Mouse (Mus musculus) T-helper 2 cell (primary cell): ENCODE data around the gene Scn1b.

Experiments
- in situ Hi-C: fragments of 300-600 bp; cut with MboI, MseI; formaldehyde crosslinking; loops from one replicate; pipeline ENCODE4 v1.15.1; 2025; ENCODE audit warnings: high pct_unique_total_duplicates

Gene Scn1b

DNA sequence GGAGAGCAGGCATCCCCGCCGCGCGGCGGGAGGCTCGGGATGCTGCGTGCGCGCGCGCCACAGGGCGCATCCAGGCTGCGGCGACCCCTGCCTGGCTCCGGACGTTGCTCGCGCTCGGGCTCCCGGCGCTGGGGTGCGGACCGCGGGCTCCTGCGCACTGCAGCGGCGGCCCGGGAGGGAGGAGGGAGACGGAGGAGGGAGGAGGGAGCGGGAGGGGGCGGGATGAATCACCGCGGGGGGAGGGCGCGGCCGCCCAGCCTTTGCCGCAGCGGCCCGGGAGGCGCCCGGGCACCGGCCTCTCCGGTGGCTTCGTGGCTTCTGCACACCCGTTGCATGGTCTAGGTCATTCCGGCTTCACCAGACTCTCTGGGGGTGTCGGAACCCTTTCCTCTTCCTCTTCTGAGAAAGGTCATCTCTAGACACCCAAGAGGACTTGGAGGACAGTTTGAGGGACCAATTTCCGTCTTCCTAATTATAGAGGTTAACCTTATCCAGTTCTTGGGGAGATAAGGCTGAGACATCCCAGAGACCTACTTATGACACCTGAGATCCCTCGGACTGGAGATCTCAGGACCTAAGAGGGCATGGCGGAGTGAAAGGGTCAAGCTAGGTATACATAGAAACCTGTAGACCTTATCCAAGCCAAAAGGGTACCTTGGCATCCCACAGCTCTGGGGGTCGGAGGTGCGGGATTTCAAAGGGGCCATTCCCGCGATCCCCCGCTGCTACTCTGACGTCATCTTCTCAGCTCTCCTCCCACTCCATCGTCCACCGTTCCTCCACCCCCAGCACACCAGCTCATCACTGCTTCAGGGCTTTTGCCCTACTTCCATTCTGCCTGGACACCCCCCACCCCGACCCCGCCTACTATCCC lies at the start of gene Scn1b:
Gene Scn1b, minus strand, starts transcription at position 153 of the 874 bp plus-strand sequence.
- in situ Hi-C loops = no loop called here

DNA sequence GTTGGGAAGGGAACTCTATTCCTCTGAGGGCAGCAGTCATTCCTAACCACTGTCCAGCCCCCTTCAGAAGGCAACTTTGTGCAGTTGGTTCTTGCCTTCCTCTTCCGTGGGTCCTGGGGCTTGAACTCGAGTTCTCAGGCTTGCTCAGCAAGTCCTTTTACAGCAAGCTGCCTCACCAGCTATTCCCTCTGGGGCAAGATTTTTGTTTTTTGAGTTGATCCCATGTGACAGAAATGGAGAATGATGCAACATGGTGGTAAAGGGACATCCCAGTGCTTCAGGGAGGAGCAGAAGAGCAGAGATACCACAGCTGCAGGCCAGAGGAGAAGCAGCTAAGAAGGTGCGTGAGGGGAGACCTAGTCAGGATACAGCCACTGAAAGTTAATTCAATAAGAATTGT lies 48.3 kb upstream of the Scn1b start:
- in situ Hi-C loops = loop anchor here (5.0 kb wide), 1 partner anchor 43 kb away; no protein-coding TSS in a partner anchor

DNA sequence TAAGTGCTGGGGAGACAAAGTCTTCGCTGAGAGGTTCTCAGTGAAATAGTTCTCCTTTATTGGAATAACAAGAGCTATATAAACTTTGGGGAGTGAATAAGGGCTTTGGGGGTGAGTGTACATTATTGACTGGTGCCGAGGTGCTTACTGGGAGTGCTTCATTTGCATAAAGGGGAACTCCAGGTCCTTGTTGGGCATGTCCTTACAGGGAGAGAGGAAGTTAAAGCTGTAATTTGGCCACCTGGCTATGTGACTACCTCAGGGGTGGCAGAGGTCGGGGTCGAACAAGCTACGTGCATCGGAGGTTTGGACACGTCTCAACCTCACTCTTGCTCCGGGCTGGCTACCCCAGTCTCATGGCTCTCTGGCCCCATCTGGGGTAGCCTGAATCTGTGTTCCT lies 47.7 kb upstream of the Scn1b start:
- in situ Hi-C loops = loop anchor here (25.0 kb wide), 1 partner anchor 762 kb away; the partner anchor contains the start of genes Hcst, Nfkbid and Tyrobp

GRCm38 (mm10) chr7:31172238-31172637 lies 45.4 kb upstream of the Scn1b start:
- in situ Hi-C loops = loop anchor here (25.0 kb wide), 1 partner anchor 760 kb away; the partner anchor contains the start of genes Hcst, Nfkbid and Tyrobp

- in situ Hi-C loops = loop anchor here (25.0 kb wide), 1 partner anchor 758 kb away; the partner anchor contains the start of genes Hcst, Nfkbid and Tyrobp
Measured at GRCm38 (mm10) chr7:31170520-31170919, 43.7 kb upstream of the Scn1b start.

DNA sequence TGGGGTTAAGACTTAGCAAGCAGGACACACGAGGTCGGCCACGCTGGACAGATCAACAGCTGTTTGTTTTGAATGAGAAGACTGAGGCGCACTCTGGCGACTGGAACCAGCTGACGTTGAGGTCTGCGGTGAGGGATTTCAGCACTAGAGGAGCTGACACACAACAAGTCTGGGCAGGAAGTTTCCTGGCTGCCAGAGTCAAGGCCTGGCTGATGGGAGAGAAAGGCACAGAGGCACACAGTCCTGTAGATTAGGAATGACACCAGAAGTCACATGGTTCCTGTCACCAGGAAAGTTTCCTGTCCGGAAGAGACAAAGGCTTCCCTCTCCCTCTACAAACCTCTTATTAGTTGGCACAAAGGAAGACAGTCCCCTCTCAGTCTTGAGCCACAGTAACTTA lies 41.6 kb upstream of the Scn1b start:
- in situ Hi-C loops = loop anchor here (25.0 kb wide), 1 partner anchor 756 kb away; the partner anchor contains the start of genes Hcst, Nfkbid and Tyrobp

GRCm38 (mm10) chr7:31164748-31165147 lies 37.9 kb upstream of the Scn1b start:
- in situ Hi-C loops = loop anchor here (25.0 kb wide), 1 partner anchor 752 kb away; the partner anchor contains the start of genes Hcst, Nfkbid and Tyrobp

DNA sequence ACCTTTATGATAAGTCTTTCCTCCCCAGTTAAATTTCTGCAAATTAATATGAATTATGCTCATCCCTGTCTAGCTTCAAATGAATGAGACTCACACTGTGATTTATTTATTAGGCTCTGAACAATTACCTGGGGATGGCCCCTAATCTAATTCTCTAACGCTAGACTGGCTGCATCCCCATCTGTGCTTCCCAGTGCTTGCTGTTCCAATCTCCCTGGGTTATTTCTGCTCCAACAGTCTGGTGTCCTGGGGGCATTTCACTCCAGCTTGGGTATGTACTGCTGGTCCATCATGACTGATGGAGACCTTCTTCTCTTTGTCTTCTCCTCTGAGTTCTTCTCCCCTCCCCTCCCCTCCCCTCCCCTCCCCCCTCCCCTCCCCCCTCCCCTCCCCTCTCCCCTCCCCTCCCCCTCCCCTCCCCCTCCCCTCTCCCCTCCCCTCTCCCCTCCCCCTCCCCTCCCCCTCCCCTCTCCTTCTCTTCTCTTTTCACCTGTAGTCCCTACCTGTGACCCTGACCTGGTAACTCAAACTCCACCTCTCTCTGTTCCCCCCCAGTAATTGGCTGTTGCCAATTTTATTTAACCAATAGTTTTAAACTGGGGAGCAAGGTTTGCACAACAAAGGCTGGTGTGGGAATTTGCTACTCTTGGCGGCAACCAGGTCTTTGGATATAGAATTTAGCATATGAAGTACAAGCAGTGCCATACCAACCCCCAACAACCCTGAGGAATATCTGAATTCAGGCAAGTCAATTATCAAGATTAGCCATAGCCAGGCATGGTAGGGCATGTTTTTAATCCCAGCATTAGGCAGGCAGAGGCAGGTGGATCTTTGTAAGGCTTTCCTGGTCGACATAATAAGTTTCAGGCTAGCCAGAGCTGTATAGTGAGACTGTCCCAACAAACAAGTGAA lies 37.1 kb upstream of the Scn1b start:
- in situ Hi-C loops = loop anchor here (25.0 kb wide), 1 partner anchor 752 kb away; the partner anchor contains the start of genes Hcst, Nfkbid and Tyrobp

- in situ Hi-C loops = loop anchor here (25.0 kb wide), 1 partner anchor 750 kb away; the partner anchor contains the start of genes Hcst, Nfkbid and Tyrobp
Measured at GRCm38 (mm10) chr7:31162324-31162723, 35.5 kb upstream of the Scn1b start.

DNA sequence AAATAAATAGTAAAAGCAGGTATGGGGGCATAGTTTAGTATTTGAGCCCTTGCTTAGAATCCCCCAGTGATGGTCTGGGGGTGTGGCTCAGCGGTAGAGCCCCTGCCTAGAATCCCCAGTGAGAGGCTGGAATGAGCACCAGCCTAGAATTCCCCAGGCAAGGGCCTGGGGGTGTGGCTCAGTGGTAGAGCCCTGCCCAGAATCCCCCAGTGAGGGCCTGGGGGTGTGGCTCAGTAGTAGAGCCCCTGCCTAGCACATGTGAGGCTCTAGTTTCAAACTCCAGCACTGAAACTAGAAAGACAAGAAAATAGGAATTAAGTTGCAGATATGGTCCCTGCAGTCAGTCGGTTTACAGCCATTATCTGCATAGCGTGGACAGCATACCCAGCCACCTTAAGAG lies 35.0 kb upstream of the Scn1b start:
- in situ Hi-C loops = loop anchor here (25.0 kb wide), 1 partner anchor 750 kb away; the partner anchor contains the start of genes Hcst, Nfkbid and Tyrobp

DNA sequence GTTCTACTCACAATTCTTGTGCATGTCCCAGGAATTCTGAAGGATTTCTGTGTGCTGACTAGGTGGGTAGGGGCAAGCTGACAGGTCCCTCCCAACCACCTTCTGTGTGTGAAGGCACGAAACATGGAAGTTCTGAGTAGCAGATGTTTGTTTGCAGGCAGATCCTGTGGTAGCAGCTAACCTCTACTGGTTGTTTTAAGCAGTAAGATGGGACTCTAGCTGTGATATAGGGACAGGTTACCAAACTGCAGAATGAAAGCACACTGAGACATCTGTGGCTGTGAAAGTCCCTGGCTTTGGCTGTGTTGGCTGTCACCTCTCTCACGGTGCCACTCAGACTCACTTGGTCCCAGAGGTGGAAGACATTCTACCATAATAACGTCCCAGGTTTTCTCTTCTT lies 34.4 kb upstream of the Scn1b start:
- in situ Hi-C loops = loop anchor here (25.0 kb wide), 1 partner anchor 749 kb away; the partner anchor contains the start of genes Hcst, Nfkbid and Tyrobp

- in situ Hi-C loops = loop anchor here (25.0 kb wide), 1 partner anchor 748 kb away; the partner anchor contains the start of genes Hcst, Nfkbid and Tyrobp
Measured at GRCm38 (mm10) chr7:31160763-31161162, 34.0 kb upstream of the Scn1b start.

DNA sequence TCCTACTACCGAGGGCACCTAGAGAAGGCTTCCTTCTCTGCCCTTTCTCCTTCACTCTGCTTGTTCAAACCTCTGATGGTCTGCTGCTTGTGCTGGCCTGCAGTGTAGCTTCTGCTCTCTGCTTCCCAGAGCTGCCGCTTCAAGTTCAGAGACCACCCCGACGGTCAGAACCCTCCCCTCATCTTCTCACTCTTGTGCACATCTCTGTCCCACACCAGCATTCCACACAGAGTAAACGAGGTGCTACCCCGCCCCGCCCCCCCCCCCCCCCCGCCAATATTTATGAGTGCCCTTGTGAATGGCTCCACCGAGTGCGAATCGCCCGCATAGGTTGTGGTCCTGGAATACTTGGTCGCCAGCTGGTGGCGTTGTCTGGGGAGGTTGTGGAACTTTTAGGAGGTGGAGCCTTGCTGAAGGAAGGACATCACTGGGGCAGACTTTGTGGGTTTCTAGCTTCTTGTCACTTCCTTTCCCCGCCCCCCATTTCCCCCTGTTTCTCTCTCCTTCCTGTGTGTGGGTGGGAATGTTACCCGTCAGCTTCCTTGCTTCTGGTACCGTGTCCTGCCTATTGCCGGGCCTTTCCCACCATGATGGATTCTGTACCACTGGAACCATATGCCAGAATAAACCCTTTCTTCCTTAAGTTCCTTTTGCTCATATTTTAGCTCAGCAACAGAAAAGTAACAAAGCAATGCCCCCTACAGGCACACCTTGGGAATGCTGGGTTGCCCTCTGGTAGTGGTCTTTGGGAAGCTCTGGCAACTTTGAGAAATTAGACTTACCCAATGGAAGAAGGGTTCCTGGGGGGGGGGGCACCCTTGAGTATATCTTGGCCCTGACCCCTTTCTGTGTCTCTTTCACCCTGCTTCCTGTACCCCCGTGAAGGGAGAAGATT lies 29.5 kb upstream of the Scn1b start:
- in situ Hi-C loops = loop anchor here (25.0 kb wide), 1 partner anchor 744 kb away; the partner anchor contains the start of genes Hcst, Nfkbid and Tyrobp

DNA sequence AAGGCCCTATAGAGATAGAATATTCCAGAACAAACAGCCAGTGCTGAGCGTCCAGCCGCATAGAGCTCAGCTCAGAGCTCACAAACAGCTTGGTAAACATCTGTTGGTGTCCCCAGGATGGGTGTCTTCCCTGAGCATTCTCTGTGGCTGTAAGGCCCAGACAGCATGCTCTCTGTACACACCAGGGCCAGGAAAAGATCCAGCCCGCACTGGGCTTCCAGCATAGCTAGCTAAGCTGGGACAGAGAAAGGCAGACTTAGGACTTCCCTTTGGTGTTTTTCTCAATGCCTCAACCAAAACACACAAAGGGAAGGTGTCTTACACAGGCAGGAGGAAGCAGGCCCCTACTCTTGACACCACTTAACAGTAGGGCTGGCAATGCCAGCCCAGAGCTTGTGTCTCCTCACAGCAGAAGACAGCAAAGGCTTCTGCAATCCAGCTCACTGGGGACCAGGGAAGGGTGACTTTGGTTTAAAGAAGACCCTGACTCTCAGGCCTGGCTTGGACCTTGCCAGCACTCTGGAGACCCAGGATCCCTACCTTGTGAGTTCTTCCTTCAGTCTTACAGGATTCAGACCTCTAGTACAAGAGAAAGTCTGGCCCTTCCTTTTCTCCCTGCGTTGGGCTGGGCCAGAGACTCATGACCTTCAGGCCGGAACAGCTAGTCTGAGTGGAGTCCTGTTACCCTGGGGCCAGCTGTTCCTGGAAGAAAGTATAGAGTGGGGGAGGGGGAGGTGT lies 28.7 kb upstream of the Scn1b start, which contains the start of gene Gramd1a:
Gene Gramd1a, minus strand, starts transcription at position 601 of the 738 bp plus-strand sequence.
- in situ Hi-C loops = loop anchor here (25.0 kb wide), 1 partner anchor 743 kb away; the partner anchor contains the start of genes Hcst, Nfkbid and Tyrobp

DNA sequence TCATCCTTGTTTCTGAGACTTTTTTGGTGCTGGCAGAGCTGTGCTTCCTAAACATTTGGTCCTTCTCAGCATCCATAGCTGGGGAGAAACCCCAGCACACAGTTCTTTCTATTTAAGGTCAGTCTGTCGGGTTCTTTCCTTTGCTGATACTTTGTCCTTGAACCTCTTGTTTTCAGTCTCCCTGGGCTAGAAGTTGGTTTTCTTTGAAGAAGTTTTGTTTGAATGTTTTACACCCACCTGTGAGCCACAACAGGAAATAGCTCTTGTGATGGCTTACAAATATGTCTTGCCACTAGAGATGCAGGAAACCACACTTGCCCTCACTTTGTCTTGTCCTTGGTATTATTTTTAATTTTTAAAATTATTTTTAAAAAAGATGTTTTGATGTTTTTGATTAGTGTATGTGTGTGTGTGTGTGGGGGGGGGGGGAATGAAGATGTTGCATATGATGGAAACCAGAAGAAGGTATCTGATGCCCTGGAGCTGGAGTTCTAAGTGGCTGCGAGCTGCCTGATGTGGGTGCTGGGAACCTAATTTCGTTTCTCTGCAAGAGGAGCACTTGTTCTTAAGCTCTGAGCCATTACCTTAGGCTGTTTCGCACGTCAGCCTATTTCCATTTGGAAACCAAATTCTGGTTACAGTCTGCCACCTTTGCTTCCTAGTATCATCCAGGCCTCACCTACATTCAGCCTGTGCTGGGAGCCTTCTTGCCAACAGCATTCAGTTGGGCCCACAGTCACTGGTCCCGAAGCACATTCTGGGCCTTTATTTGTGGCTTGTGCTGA lies 26.9 kb upstream of the Scn1b start:
- in situ Hi-C loops = loop anchor here (25.0 kb wide), 1 partner anchor 741 kb away; the partner anchor contains the start of genes Hcst, Nfkbid and Tyrobp

GRCm38 (mm10) chr7:31151301-31152241 lies 24.8 kb upstream of the Scn1b start:
- in situ Hi-C loops = loop anchor here (25.0 kb wide), 1 partner anchor 739 kb away; the partner anchor contains the start of genes Hcst, Nfkbid and Tyrobp
